Mouse (Mus musculus): ENCODE measurements around the gene Serpinb9d. TPM values are rescaled to one million over a fixed set of nuclear protein-coding genes. Genes with fewer than 3 reads are reported as not detected.

Serpinb9d gene
- total RNA-seq (2023), result not detected

GRCm38 (mm10) chr13:33192659-33193058, at the start of gene Serpinb9d:
Gene Serpinb9d, plus strand, starts transcription at chr13:33192959.

GRCm38 (mm10) chr13:33159642-33160041, 33.1 kb upstream of the Serpinb9d start, which contains the start of gene Serpinb9c:
Gene Serpinb9c, minus strand, starts transcription at chr13:33159742.

DNA sequence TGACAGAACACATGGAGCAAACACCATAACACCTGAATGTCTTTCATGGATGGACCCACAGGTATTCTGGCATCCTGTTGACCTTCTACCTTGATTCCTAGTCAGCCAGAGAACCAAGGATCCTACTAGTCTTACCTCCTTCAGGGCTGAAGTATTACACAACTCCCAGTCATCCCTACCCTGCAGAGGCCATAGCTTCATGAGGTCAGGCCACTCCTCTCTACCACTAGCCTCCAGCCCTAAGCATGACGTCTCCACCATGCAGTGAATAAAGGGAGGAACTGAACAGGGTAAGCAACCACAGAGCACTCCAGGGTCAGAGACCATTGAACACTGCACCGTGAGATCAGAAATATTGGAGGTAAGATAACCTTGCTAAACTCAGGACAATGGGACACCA, 56.6 kb downstream of the Serpinb9d start, which contains the start of gene Serpinb9e:
Gene Serpinb9e (plus strand): TSS at position 301 of the 400 bp plus-strand sequence.

Other genes with a start within 250 kb of the Serpinb9d start
- 1 to 10 TPM; 2.1 to 2.4 TPM for gene Serpinb6b, start 227.8 kb upstream of the Serpinb9d start, total RNA-seq (2023)
- gene Serpinb9, start 189.7 kb upstream of the Serpinb9d start, total RNA-seq (2023), result 1 to 10 TPM; 3.6 to 3.7 TPM
- not detected for gene Serpinb9b, start 165.5 kb upstream of the Serpinb9d start, total RNA-seq (2023)
- under 1 TPM in 1 of 2 experiments, not detected in 1; 0.39 TPM for gene Serpinb1b, start 114.4 kb upstream of the Serpinb9d start, total RNA-seq (2023)
- not detected for gene Serpinb9c, start 33.2 kb upstream of the Serpinb9d start, total RNA-seq (2023)
- not detected for gene Serpinb9e, start 56.7 kb downstream of the Serpinb9d start, total RNA-seq (2023)
- not detected for gene Serpinb9f, start 131.1 kb downstream of the Serpinb9d start, total RNA-seq (2023)
- not detected for gene Gm11397, start 202.8 kb downstream of the Serpinb9d start, total RNA-seq (2023)